Mouse (Mus musculus) intestine, embryonic 16.5 days (tissue): ENCODE measurements at regions not wholly inside any gene's neighbourhood (a gene's known extent, or its start where the extent isn't known, plus 50 kb on each side); places are given as distances from the start of the nearest gene placed in this dataset.

Source experiments
- ATAC-seq: fragments of 200-750 bp; cut with Nextera tagmentation; 2 replicates; pipeline ENCODE4 v1.8.0; 2017; ENCODE audit warnings: moderate TSS enrichment, moderate library complexity
- H3K27ac ChIP-seq: fragments of 300-500 bp; sonication (generic); 2 replicates; pipeline ENCODE4 v1.5.1; 2014; ENCODE audit warnings: mild to moderate bottlenecking, low read length
- H3K27me3 ChIP-seq: fragments of 300-500 bp; sonication (generic); replicated peaks from 2 replicates; pipeline ENCODE4 v1.6.1; 2014; ENCODE audit warnings: low read length, control low read depth, mixed read lengths; ENCODE audit not compliant: control insufficient read depth, insufficient read depth
- H3K36me3 ChIP-seq: fragments of 300-500 bp; sonication (generic); 2 replicates; pipeline ENCODE4 v1.6.1; 2014; ENCODE audit warnings: low read length, control low read depth; ENCODE audit not compliant: control insufficient read depth, insufficient read depth
- H3K4me1 ChIP-seq: fragments of 300-500 bp; sonication (generic); 2 replicates; pipeline ENCODE4 v1.6.1; 2014; ENCODE audit warnings: low read length, control low read depth, mixed read lengths; ENCODE audit not compliant: control insufficient read depth, insufficient read depth
- H3K4me2 ChIP-seq: fragments of 300-500 bp; sonication (generic); 2 replicates; pipeline ENCODE4 v1.6.1; 2014; ENCODE audit warnings: low read depth, low read length, control low read depth
- H3K4me3 ChIP-seq: fragments of 300-500 bp; sonication (generic); 2 replicates; pipeline ENCODE4 v1.5.1; 2014; ENCODE audit warnings: mild to moderate bottlenecking, low read length
- H3K9ac ChIP-seq: fragments of 300-500 bp; sonication (generic); 2 replicates; pipeline ENCODE4 v1.6.1; 2014; ENCODE audit warnings: low read depth, low read length
- H3K9me3 ChIP-seq: fragments of 300-500 bp; sonication (generic); 2 replicates; pipeline ENCODE4 v1.6.1; 2016; ENCODE audit warnings: low read length, control low read depth; ENCODE audit not compliant: control insufficient read depth
- WGBS: fragments of 180-500 bp; shearing (Covaris S2); extraction: QIAGEN DNeasy Blood & Tissue Kit; methylation state at CpG from one replicate; pipeline ENCODE4 v1.1.7; 2014; 5-methylcytosine and 5-hydroxymethylcytosine counted together

- H3K36me3 ChIP-seq: no peaks in the 10 kb centered on the region
- no peak overlapping the region for H3K4me2 ChIP-seq
- H3K27ac ChIP-seq: no peak overlapping the region
- no peak overlapping the region for H3K9ac ChIP-seq
- ATAC-seq: no peak
- 21% methylated on average over 9 of the region's 9 CpGs for WGBS
- no peaks in the 10 kb centered on the region for H3K27me3 ChIP-seq
- no peaks in the 10 kb centered on the region for H3K4me1 ChIP-seq
- no peak overlapping the region for H3K4me3 ChIP-seq
- no peaks in the 10 kb centered on the region for H3K9me3 ChIP-seq
These were observed 50.6 kb upstream of the Grik3 start for GRCm38 (mm10) chr4:125439856-125440255.

GRCm38 (mm10) chr4:125437161-125437822 is 53.2 kb upstream of the Grik3 start:
- no peaks in the 10 kb centered on the region for H3K36me3 ChIP-seq
- H3K4me2 ChIP-seq: no peak overlapping the region
- H3K27me3 ChIP-seq: no peaks in the 10 kb centered on the region
- H3K4me3 ChIP-seq: no peak overlapping the region
- H3K4me1 ChIP-seq: no peaks in the 10 kb centered on the region
- ATAC-seq: no peak
- H3K9ac ChIP-seq: no peak overlapping the region
- WGBS: 77% methylated on average over 13 of the region's 13 CpGs
- H3K9me3 ChIP-seq: no peaks in the 10 kb centered on the region
- no peak overlapping the region for H3K27ac ChIP-seq

- H3K4me2 ChIP-seq: no peak overlapping the region
- no peak overlapping the region for H3K27ac ChIP-seq
- H3K36me3 ChIP-seq: no peaks in the 10 kb centered on the region
- H3K27me3 ChIP-seq: no peaks in the 10 kb centered on the region
- WGBS: 57% methylated on average over 3 of the region's 3 CpGs
- no peak overlapping the region for H3K9ac ChIP-seq
- ATAC-seq: no peak
- H3K9me3 ChIP-seq: no peaks in the 10 kb centered on the region
- H3K4me1 ChIP-seq: no peaks in the 10 kb centered on the region
- H3K4me3 ChIP-seq: no peak overlapping the region
These were observed 57.0 kb upstream of the Grik3 start for GRCm38 (mm10) chr4:125433511-125433910.

GRCm38 (mm10) chr4:125431648-125432047 is 58.9 kb upstream of the Grik3 start:
- H3K9me3 ChIP-seq: no peaks in the 10 kb centered on the region
- no peak overlapping the region for H3K4me3 ChIP-seq
- H3K4me1 ChIP-seq: no peaks in the 10 kb centered on the region
- H3K4me2 ChIP-seq: no peak overlapping the region
- no peaks in the 10 kb centered on the region for H3K27me3 ChIP-seq
- no peak overlapping the region for H3K27ac ChIP-seq
- no peak overlapping the region for H3K9ac ChIP-seq
- H3K36me3 ChIP-seq: no peaks in the 10 kb centered on the region
- no peak for ATAC-seq

GRCm38 (mm10) chr4:125430845-125431244 is 59.7 kb upstream of the Grik3 start:
- H3K27me3 ChIP-seq: no peaks in the 10 kb centered on the region
- no peak overlapping the region for H3K4me2 ChIP-seq
- H3K36me3 ChIP-seq: no peaks in the 10 kb centered on the region
- H3K4me3 ChIP-seq: no peak overlapping the region
- H3K4me1 ChIP-seq: no peaks in the 10 kb centered on the region
- WGBS: 55% methylated on average over 4 of the region's 4 CpGs
- H3K9ac ChIP-seq: no peak overlapping the region
- no peaks in the 10 kb centered on the region for H3K9me3 ChIP-seq
- H3K27ac ChIP-seq: no peak overlapping the region
- no peak for ATAC-seq

- no peaks in the 10 kb centered on the region for H3K27me3 ChIP-seq
- H3K36me3 ChIP-seq: no peaks in the 10 kb centered on the region
- no peak overlapping the region for H3K27ac ChIP-seq
- H3K9me3 ChIP-seq: no peaks in the 10 kb centered on the region
- H3K4me2 ChIP-seq: no peak overlapping the region
- ATAC-seq: no peak
- H3K9ac ChIP-seq: no peak overlapping the region
- 83% methylated on average over 14 of the region's 14 CpGs for WGBS
- H3K4me1 ChIP-seq: no peaks in the 10 kb centered on the region
- no peak overlapping the region for H3K4me3 ChIP-seq
These were observed 61.8 kb upstream of the Grik3 start for GRCm38 (mm10) chr4:125428736-125429135.

- Histone ChIP-seq H3K4me2 (no peak overlapping the region), H3K4me1 (no peaks in the 10 kb centered on the region), H3K4me3 (no peak overlapping the region), H3K27me3 (no peaks in the 10 kb centered on the region; the same call in 1 of the 2 replicates), H3K36me3 (no peaks in the 10 kb centered on the region), H3K9me3 (no peaks in the 10 kb centered on the region), H3K9ac (no peak overlapping the region), H3K27ac (no peak overlapping the region)
- WGBS: 50% methylated on average over 5 of the region's 5 CpGs
- ATAC-seq: no peak
These were observed 69.8 kb upstream of the Grik3 start for GRCm38 (mm10) chr4:125420561-125421241.

GRCm38 (mm10) chr4:125419491-125420255 is 70.8 kb upstream of the Grik3 start:
- Histone ChIP-seq H3K9ac (no peak overlapping the region), H3K4me1 (no peaks in the 10 kb centered on the region), H3K27me3 (no peaks in the 10 kb centered on the region; the same call in 1 of the 2 replicates), H3K9me3 (no peaks in the 10 kb centered on the region), H3K36me3 (no peaks in the 10 kb centered on the region), H3K4me3 (no peak overlapping the region), H3K4me2 (no peak overlapping the region), H3K27ac (no peak overlapping the region)
- no peak for ATAC-seq
- 45% methylated on average over 12 of the region's 12 CpGs for WGBS

GRCm38 (mm10) chr4:125415308-125415707 is 75.2 kb upstream of the Grik3 start:
- no peak for ATAC-seq
- no peak overlapping the region for H3K4me3 ChIP-seq
- no peaks in the 10 kb centered on the region for H3K27me3 ChIP-seq
- no peak overlapping the region for H3K9ac ChIP-seq
- H3K27ac ChIP-seq: no peak overlapping the region
- H3K9me3 ChIP-seq: no peaks in the 10 kb centered on the region
- H3K4me2 ChIP-seq: no peak overlapping the region
- no peaks in the 10 kb centered on the region for H3K36me3 ChIP-seq
- no peaks in the 10 kb centered on the region for H3K4me1 ChIP-seq
- WGBS: 54% methylated on average over 11 of the region's 11 CpGs
